Mouse (Mus musculus) kidney, adult 11 months (tissue): ENCODE data around the gene Mmp14.
A peak's percentile ranks its signal among the peaks of the same experiment; 100 is the strongest.

Source experiments
- DNase-seq: peaks from one replicate; pipeline ENCODE4 v3.0.0; 2022

Mmp14 gene

GRCm38 (mm10) chr14:54477172-54477909, 45.9 kb downstream of the Mmp14 start:
- DNase-seq, result no peak

DNA sequence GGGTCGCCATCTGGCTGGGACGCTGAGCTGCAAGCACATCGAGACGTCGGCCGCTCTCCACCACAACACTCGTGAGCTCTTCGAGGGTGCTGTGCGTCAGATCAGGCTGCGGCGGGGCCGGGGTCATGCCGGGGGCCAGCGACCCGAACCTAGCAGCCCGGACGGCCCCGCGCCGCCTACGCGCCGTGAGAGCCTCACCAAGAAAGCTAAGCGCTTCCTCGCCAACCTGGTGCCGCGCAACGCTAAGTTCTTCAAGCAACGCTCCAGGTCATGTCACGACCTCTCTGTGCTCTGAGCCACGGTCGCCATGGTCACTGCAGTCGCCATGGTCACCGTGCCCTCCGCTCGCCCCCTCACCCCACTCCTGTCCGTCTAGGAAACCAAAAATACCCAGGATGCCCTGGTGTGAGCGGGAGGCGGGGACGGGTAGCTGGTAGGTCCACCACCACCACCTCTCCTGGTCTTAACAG, 48.1 kb downstream of the Mmp14 start:
- peak; percentile 62 for DNase-seq

DNA sequence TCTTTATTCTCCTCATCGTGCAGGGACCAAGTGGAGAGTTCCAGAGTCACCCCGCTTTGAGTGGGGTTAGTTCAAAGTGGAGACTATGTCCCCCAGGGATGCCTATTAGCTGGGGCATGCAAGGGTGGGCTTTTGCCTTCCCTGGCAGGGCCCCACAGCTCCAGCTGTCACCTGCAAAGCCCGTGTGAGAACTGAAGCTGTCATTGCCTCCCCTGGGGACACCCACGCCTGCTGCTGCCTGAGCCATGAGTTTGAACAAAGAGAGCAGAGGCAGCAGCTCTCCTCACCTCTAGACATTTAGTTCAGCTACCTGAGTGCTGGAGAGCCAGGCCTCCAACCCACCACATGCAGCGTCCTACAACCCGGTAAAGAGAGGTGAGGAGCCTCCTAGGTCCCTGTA, 49.3 kb downstream of the Mmp14 start:
- no peak for DNase-seq

- DNase-seq, result no peak
Observed at GRCm38 (mm10) chr14:54481402-54481801, 50.0 kb downstream of the Mmp14 start.

DNA sequence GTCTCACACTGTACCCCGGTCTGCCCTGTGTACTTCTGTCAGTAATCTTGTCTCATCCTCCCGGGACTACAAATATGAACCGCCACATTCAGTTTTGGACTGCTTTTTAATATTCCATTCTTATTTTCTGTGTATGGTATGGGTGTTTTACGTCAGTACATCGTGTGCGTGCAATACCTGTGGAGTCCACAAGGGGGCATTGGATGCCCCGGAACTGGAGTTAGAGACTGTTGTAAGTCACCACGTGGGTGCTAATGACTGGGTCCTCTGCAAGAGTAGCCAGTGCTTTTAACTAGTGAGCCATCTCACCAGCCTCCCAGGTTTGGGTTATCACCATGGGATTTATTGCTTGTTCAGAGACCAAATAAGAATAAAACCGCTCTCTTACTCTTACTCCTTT, 51.1 kb downstream of the Mmp14 start:
- DNase-seq, result no peak

- no peak for DNase-seq
Observed at GRCm38 (mm10) chr14:54485899-54486298, 54.5 kb downstream of the Mmp14 start.

DNA sequence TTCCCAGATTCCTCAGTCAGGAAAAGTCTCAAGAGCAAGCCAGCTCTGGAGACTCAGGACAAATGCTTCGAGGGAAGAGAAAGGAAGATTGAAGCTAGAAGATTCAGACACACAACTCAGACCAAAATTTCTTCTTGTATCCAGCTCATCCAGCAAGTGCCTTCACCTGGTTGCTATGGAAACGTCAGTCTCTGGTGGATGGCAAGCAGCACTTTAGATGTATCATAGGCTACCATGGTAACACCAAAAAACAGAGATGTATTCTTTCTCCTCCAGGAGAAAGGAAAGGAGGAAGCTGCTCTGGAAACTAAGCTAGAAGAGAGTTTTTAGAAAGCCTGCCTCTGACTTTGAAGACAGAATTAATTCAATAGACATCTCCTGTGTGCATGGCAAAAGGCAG, 56.3 kb downstream of the Mmp14 start:
- no peak for DNase-seq

GRCm38 (mm10) chr14:54488350-54488749, 56.9 kb downstream of the Mmp14 start:
- DNase-seq, result no peak

GRCm38 (mm10) chr14:54492345-54493131, 61.1 kb downstream of the Mmp14 start:
- no peak for DNase-seq

DNA sequence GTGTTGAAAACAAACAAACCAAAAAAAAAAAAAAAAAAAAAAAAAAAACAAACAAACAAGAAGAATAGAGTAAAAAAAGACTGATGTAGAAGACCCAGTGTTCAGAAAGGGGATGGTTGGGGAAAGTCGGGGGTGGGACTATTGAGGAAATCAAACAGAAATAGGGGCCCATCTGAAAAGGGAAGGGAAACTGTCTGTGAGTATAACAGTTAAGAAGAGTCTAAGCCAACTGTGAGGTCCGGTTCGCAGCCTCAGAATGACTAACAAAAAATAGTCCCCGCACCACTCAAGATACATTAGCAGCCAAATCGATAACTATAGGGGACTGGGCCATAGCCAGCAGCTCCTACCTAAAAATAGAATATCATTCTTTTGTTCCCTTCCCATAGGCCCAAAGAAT, 61.8 kb downstream of the Mmp14 start:
- no peak for DNase-seq

GRCm38 (mm10) chr14:54494234-54494633, 62.8 kb downstream of the Mmp14 start:
- peak; percentile 45 for DNase-seq
